Mouse (Mus musculus): ENCODE measurements around the gene Zfp317.
"Not testable (repeated sequence)": the region's sequence is repeated elsewhere in the genome, so short reads cannot be mapped to it uniquely, and the experiment has no call there.

Zfp317 gene

GRCm38 (mm10) chr9:19621843-19622822 lies at the start of gene Zfp317:
TSS of gene Zfp317 (plus strand) at chr9:19622102.
- peak; percentile 99 for DNase-seq (ENCODE audit: low spot score)

GRCm38 (mm10) chr9:19582317-19582716 lies 39.6 kb upstream of the Zfp317 start, which contains the start of gene Olfr855:
TSS of gene Olfr855 (plus strand) at chr9:19582617.
- no peak for DNase-seq (ENCODE audit: low spot score)

DNA sequence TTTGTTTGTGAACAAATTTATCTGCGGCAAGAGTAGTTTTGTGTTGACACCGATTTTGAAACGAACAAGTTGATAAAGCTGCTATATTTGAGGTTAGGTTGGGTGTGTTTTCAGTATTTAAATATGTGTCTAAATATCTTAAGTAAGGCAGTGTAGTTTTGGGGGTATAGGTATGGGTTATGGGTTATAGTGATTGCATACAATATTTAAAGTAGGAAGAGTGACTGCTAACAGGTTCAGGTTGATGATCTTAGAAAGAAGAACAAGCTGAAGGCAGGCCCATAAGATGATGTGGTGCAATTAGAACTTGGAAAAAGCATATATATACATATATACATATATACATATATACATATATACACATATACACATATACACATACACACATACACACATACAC lies 605 bp upstream of the Zfp317 start:
- DNase-seq (ENCODE audit: low spot score): no peak

DNA sequence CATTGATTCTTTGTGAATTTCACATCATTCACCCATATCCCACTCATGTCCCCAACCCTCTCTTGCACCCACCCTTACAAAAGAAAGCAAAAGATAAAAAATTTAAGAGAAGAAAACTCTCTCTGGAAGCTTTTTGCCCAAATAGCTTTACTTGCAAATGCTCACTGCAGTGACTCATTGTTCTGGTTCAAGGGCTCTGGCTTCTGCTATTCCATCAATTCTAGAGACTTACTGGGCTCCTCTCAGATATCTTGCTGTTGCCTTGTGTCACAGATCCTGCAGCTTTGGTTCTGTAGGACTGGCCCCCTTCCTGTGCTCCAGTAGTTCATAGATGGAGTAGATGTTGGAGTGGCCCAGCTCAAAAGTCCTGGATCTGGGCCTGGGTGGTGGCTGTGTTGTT lies 7.7 kb downstream of the Zfp317 start:
- no peak for DNase-seq (ENCODE audit: low spot score)

DNA sequence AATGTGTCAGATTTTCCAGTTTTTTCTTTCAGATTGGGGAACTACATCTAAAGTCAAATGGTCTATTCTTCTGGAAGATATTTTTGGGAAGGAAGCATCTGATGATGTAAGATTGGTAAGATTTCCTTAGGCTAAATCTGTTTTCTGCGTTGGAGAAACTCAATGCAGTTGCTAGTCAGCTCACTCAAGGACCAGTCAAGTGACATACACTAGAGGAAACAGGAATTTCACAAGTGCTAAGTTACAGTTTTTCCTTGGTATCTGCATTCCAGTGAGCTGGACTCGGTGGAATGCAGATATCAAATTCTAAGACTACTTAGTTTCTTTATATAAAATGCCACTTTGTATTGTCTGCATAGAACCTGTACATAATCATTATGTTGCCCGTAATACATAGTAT lies 23.3 kb downstream of the Zfp317 start:
- DNase-seq (ENCODE audit: low spot score): no peak

DNA sequence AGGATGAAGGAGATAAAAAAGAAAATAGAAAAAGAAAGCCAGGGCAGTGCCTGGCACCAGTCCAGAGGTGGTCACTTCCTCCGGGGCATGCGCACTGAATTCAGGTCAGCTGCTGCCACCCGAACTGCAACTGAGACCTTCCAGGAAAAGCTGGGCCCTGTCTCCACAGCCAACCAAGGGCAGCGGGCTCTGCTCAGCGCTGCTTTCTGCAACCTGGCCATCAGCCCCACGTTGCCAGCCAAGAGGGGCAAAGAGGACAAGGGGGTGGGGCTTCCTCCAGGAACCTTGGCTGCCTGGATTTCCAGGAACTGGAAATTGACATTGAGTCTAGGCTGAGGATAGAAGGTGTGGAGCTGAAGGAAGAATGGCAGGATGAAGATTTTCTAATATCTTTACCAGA lies 68.4 kb downstream of the Zfp317 start:
- DNase-seq (ENCODE audit: low spot score): no peak

- DNase-seq (ENCODE audit: low spot score): no peak
These were observed 69.5 kb downstream of the Zfp317 start for GRCm38 (mm10) chr9:19691426-19691825.

DNA sequence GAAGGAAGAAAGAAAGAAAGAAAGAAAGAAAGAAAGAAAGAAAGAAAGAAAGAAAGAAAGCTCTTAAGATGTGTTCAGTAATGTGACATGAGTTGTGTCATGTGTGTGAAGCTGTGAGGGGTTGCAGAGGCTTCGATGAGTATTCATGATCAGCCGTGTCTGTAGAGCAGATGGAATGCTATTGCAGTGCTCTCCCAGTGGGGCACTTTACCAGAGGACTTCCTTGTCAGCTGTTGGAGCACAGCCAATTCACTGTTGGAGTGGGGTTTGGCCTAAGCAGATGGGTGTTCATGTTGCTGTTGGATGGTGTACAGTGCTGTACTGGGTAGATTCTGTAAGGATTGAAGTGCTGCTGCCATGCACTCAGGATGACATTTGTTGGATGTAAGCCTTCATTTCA lies 70.5 kb downstream of the Zfp317 start:
- no peak for DNase-seq (ENCODE audit: low spot score)

GRCm38 (mm10) chr9:19694285-19694684 lies 72.4 kb downstream of the Zfp317 start:
- not testable (repeated sequence) for DNase-seq (ENCODE audit: low spot score)

DNA sequence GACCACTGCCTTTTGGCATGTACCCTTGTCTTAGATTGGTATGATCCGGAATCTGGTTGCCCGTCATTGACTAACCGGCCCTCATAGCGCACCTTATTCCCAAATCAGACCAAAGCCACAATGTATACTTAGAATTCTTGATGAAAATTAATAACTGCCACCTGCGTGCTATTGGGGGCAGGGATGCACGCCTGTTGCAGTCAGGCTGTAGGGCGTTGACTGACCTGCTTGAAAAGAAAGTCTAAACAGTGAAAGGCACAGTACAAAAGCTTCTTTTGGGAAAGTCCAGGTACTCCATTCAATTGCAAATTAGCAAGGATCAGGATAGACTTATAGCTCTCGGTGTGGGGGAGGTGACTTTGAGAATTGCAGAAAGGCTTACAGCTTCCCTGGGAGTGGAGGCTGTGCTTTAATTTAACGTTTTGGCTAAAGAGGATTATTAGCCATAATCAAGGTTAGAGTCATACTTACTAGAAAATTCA lies 73.0 kb downstream of the Zfp317 start:
- DNase-seq (ENCODE audit: low spot score): not testable (repeated sequence)

Data from embryo, embryonic 10 days (tissue).